Mouse (Mus musculus): ENCODE data around the gene Ang2. TPM values are rescaled to one million over a fixed set of nuclear protein-coding genes. Genes with fewer than 3 reads are reported as not detected.
"Not testable (repeated sequence)": the region's sequence is repeated elsewhere in the genome, so short reads cannot be mapped to it uniquely, and the experiment has no call there.

The Ang2 gene
- total and polyA plus RNA-seq, 3 experiments = not detected

- no peak overlapping the region for H3K27ac ChIP-seq (ENCODE audit: control insufficient read depth, low read depth, low read length)
- no peak for TF ChIP-seq ZMIZ1 (IDR thresholded peaks at IDR 0.05; ENCODE audit: low read depth, low read length)
- TF ChIP-seq ELF1 (IDR thresholded peaks at IDR 0.05; ENCODE audit: low read depth, low read length) = no peak
- no peak for TF ChIP-seq HCFC1 (IDR thresholded peaks at IDR 0.05; ENCODE audit: low read depth, low read length)
- TF ChIP-seq GATA1 (IDR thresholded peaks at IDR 0.05; ENCODE audit: low read depth, low read length) = no peak
- TF ChIP-seq SMC3 (IDR thresholded peaks at IDR 0.05; ENCODE audit: low read depth, low read length) = no peak
- no peak for TF ChIP-seq RAD21 (IDR thresholded peaks at IDR 0.05; ENCODE audit: low read depth, low read length)
- no peak for TF ChIP-seq NELFE (IDR thresholded peaks at IDR 0.05; ENCODE audit: low read depth, low read length)
- no peak for TF ChIP-seq ZC3H11A (IDR thresholded peaks at IDR 0.05; ENCODE audit: low read depth, low read length)
- TF ChIP-seq MXI1 (IDR thresholded peaks at IDR 0.05; ENCODE audit: low read depth, low read length) = no peak
- TF ChIP-seq ZNF384 (IDR thresholded peaks at IDR 0.05; ENCODE audit: low read depth, low read length) = no peak
- H3K79me2 ChIP-seq (ENCODE audit: control insufficient read depth, insufficient read depth, low read length, poor library complexity) = no peaks in the 10 kb centered on the region
- H3K27me3 ChIP-seq (ENCODE audit: control insufficient read depth in 1 of 2, insufficient read depth in 2 of 2, low read length in 2 of 2) = no peaks in the 10 kb centered on the region; a peak in 1 of 4 replicates
- H3K4me3 ChIP-seq (ENCODE audit: control insufficient read depth in 1 of 2, insufficient read depth in 1 of 2, low read depth in 2 of 2, low read length in 2 of 2) = no peak overlapping the region
- no peaks in the 10 kb centered on the region for H3K4me1 ChIP-seq (ENCODE audit: control insufficient read depth in 1 of 2, insufficient read depth in 2 of 2, low read length in 2 of 2)
- DNase-seq (ENCODE audit: low read depth, low spot score) = no peak
- no peak overlapping the region for H3K9ac ChIP-seq (ENCODE audit: control insufficient read depth, low read depth, low read length, poor library complexity, severe bottlenecking)
- no peaks in the 10 kb centered on the region for H3K36me3 ChIP-seq (ENCODE audit: control insufficient read depth in 1 of 2, insufficient read depth in 2 of 2, low read length in 2 of 2)
- H3K9me3 ChIP-seq (replicated peaks; ENCODE audit: insufficient read depth, low read length) = no peaks in the 10 kb centered on the region
Measured at GRCm38 (mm10) chr14:51165435-51165834, 33.5 kb downstream of the Ang2 start.

GRCm38 (mm10) chr14:51163323-51163722 is 35.6 kb downstream of the Ang2 start:
- not testable (repeated sequence) for H3K36me3 ChIP-seq (ENCODE audit: control insufficient read depth in 1 of 2, insufficient read depth in 2 of 2, low read length in 2 of 2); H3K79me2 ChIP-seq (ENCODE audit: control insufficient read depth, insufficient read depth, low read length, poor library complexity); DNase-seq (ENCODE audit: low read depth, low spot score); H3K27me3 ChIP-seq (ENCODE audit: control insufficient read depth in 1 of 2, insufficient read depth in 2 of 2, low read length in 2 of 2); H3K4me3 ChIP-seq (ENCODE audit: control insufficient read depth in 1 of 2, insufficient read depth in 1 of 2, low read depth in 2 of 2, low read length in 2 of 2); H3K4me1 ChIP-seq (ENCODE audit: control insufficient read depth in 1 of 2, insufficient read depth in 2 of 2, low read length in 2 of 2); H3K9ac ChIP-seq (ENCODE audit: control insufficient read depth, low read depth, low read length, poor library complexity, severe bottlenecking); H3K9me3 ChIP-seq (replicated peaks; ENCODE audit: insufficient read depth, low read length); H3K27ac ChIP-seq (ENCODE audit: control insufficient read depth, low read depth, low read length)

GRCm38 (mm10) chr14:51161976-51162375 is 37.0 kb downstream of the Ang2 start, which contains the start of gene Rnase2b:
TSS of gene Rnase2b (plus strand) at chr14:51162260.
- not testable (repeated sequence) for H3K27ac ChIP-seq (ENCODE audit: control insufficient read depth, low read depth, low read length); H3K27me3 ChIP-seq (ENCODE audit: control insufficient read depth in 1 of 2, insufficient read depth in 2 of 2, low read length in 2 of 2); DNase-seq (ENCODE audit: low read depth, low spot score); H3K9ac ChIP-seq (ENCODE audit: control insufficient read depth, low read depth, low read length, poor library complexity, severe bottlenecking); H3K4me1 ChIP-seq (ENCODE audit: control insufficient read depth in 1 of 2, insufficient read depth in 2 of 2, low read length in 2 of 2); H3K9me3 ChIP-seq (replicated peaks; ENCODE audit: insufficient read depth, low read length); H3K4me3 ChIP-seq (ENCODE audit: control insufficient read depth in 1 of 2, insufficient read depth in 1 of 2, low read depth in 2 of 2, low read length in 2 of 2); H3K79me2 ChIP-seq (ENCODE audit: control insufficient read depth, insufficient read depth, low read length, poor library complexity); H3K36me3 ChIP-seq (ENCODE audit: control insufficient read depth in 1 of 2, insufficient read depth in 2 of 2, low read length in 2 of 2)

- Histone ChIP-seq H3K36me3 (ENCODE audit: control insufficient read depth in 1 of 2, insufficient read depth in 2 of 2, low read length in 2 of 2) (no peaks in the 10 kb centered on the region), H3K4me1 (ENCODE audit: control insufficient read depth in 1 of 2, insufficient read depth in 2 of 2, low read length in 2 of 2) (no peaks in the 10 kb centered on the region), H3K9me3 (replicated peaks; ENCODE audit: insufficient read depth, low read length) (no peaks in the 10 kb centered on the region), H3K4me3 (ENCODE audit: control insufficient read depth in 1 of 2, insufficient read depth in 1 of 2, low read depth in 2 of 2, low read length in 2 of 2) (no peak overlapping the region), H3K27ac (ENCODE audit: control insufficient read depth, low read depth, low read length) (no peak overlapping the region), H3K27me3 (ENCODE audit: control insufficient read depth in 1 of 2, insufficient read depth in 2 of 2, low read length in 2 of 2) (no peaks in the 10 kb centered on the region), H3K79me2 (ENCODE audit: control insufficient read depth, insufficient read depth, low read length, poor library complexity) (no peaks in the 10 kb centered on the region), H3K9ac (ENCODE audit: control insufficient read depth, low read depth, low read length, poor library complexity, severe bottlenecking) (no peak overlapping the region)
- no peak for DNase-seq (ENCODE audit: low read depth, low spot score)
- TF ChIP-seq MXI1 (IDR thresholded peaks at IDR 0.05; ENCODE audit: low read depth, low read length) (no peak), BHLHE40 (IDR thresholded peaks at IDR 0.05; ENCODE audit: borderline replicate concordance, low read depth, low read length) (no peak), TAL1 (IDR thresholded peaks at IDR 0.05; ENCODE audit: low read length) (no peak), ZKSCAN1 (IDR thresholded peaks at IDR 0.05; ENCODE audit: low read depth, low read length) (no peak), RAD21 (IDR thresholded peaks at IDR 0.05; ENCODE audit: low read depth, low read length) (no peak), MAX (IDR thresholded peaks at IDR 0.05; ENCODE audit: low read length) (no peak), JUND (IDR thresholded peaks at IDR 0.05; ENCODE audit: low read depth, low read length) (no peak), ETS1 (IDR thresholded peaks at IDR 0.05; ENCODE audit: low read depth, low read length) (no peak), USF1 (IDR thresholded peaks at IDR 0.05; ENCODE audit: low read depth, low read length) (no peak), KAT2A (conservative IDR thresholded peaks at IDR 0.05; ENCODE audit: low read depth, low read length) (no peak), CHD1 (IDR thresholded peaks at IDR 0.05; ENCODE audit: low read depth, low read length) (no peak), SMC3 (IDR thresholded peaks at IDR 0.05; ENCODE audit: low read depth, low read length) (no peak), ZMIZ1 (IDR thresholded peaks at IDR 0.05; ENCODE audit: low read depth, low read length) (no peak), ELF1 (IDR thresholded peaks at IDR 0.05; ENCODE audit: low read depth, low read length) (no peak), NRF1 (IDR thresholded peaks at IDR 0.05; ENCODE audit: insufficient read depth, low read depth, low read length, poor library complexity, severe bottlenecking) (no peak), CTCF (IDR thresholded peaks at IDR 0.05 in 2 of 3, conservative IDR thresholded peaks at IDR 0.05 in 1 of 3; ENCODE audit: control insufficient read depth in 1 of 3, insufficient read depth in 1 of 3, low read depth in 2 of 3, low read length in 3 of 3, poor library complexity in 1 of 3, severe bottlenecking in 1 of 3) (no peak)
Measured at GRCm38 (mm10) chr14:51157072-51157471, 41.9 kb downstream of the Ang2 start.

All from MEL (cell line).